Mouse (Mus musculus) lung, postnatal 0 days (tissue): ENCODE data around the gene Arsa. TPM values are rescaled to one million over a fixed set of nuclear protein-coding genes. Genes with fewer than 3 reads are reported as not detected.

Experiments used
- ATAC-seq: fragments of 200-750 bp; cut with Nextera tagmentation; 2 replicates; pipeline ENCODE4 v1.8.0; 2017; ENCODE audit warnings: moderate library complexity
- DNase-seq: peaks from one replicate; pipeline ENCODE4 v3.0.0-alpha.2; 2016; ENCODE audit warnings: low spot score
- H3K27ac ChIP-seq: fragments of 300-500 bp; sonication (generic); 2 replicates; pipeline ENCODE4 v1.5.1; 2014; ENCODE audit warnings: antibody characterized with exemption, mild to moderate bottlenecking, low read length, mixed read lengths
- H3K27me3 ChIP-seq: fragments of 300-500 bp; sonication (generic); replicated peaks from 2 replicates; pipeline ENCODE4 v1.6.1; 2014; ENCODE audit warnings: low read length, mixed read lengths; ENCODE audit not compliant: insufficient read depth
- H3K36me3 ChIP-seq: fragments of 300-500 bp; sonication (generic); 2 replicates; pipeline ENCODE4 v1.6.1; 2014; ENCODE audit warnings: low read length, mixed read lengths; ENCODE audit not compliant: insufficient read depth
- H3K4me1 ChIP-seq: fragments of 300-500 bp; sonication (generic); 2 replicates; pipeline ENCODE4 v1.6.1; 2014; ENCODE audit warnings: antibody characterized with exemption, low read depth, low read length, mixed read lengths; ENCODE audit not compliant: insufficient read depth
- H3K4me2 ChIP-seq: fragments of 300-500 bp; sonication (generic); replicated peaks from 2 replicates; pipeline ENCODE4 v1.6.1; 2014; ENCODE audit warnings: low read depth, mild to moderate bottlenecking, low read length, moderate library complexity, mixed read lengths
- H3K4me3 ChIP-seq: fragments of 300-500 bp; sonication (generic); 2 replicates; pipeline ENCODE4 v1.5.1; 2014; ENCODE audit warnings: low read depth, low read length
- H3K9ac ChIP-seq: fragments of 300-500 bp; sonication (generic); replicated peaks from 2 replicates; pipeline ENCODE4 v1.6.1; 2014; ENCODE audit warnings: low read depth, mild to moderate bottlenecking
- H3K9me3 ChIP-seq: fragments of 300-500 bp; sonication (generic); 2 replicates; pipeline ENCODE4 v1.6.1; 2016; ENCODE audit warnings: low read length, mixed read lengths
- CTCF ChIP-seq: IDR thresholded peaks from 2 replicates; pipeline ENCODE4 v1.5.1; 2016; ENCODE audit warnings: antibody characterized with exemption, mild to moderate bottlenecking
- EP300 ChIP-seq: IDR thresholded peaks from 2 replicates; pipeline ENCODE4 v1.6.1; 2016; ENCODE audit warnings: antibody characterized with exemption, mild to moderate bottlenecking, control low read depth
- WGBS: fragments of 180-500 bp; shearing (Covaris S2); extraction: QIAGEN DNeasy Blood & Tissue Kit; methylation state at CpG from one replicate; pipeline ENCODE4 v1.1.7; 2014; 5-methylcytosine and 5-hydroxymethylcytosine counted together
- polyA plus RNA-seq: library from polyadenylated mRNA; unstranded; fragments of >200 nt; fragmentation: Nextera tagmentation; extraction: Ambion mirVana; gene quantifications from 2 replicates; pipeline ENCODE4 v1.2.1, GENCODE M21; 2015

The Arsa gene
- polyA plus RNA-seq, 1 experiment from 2014 or later, result 22.4 TPM

GRCm38 (mm10) chr15:89424621-89425020, 52.6 kb downstream of the Arsa start:
- no peaks in the 10 kb centered on the region for H3K9me3 ChIP-seq
- H3K27ac ChIP-seq, result no peak overlapping the region
- no peak for ATAC-seq
- TF ChIP-seq CTCF (no peak), EP300 (no peak)
- 0 out of 2 replicates have a peak, but pooled peaks cover 3% of the 10 kb centered on the region for H3K36me3 ChIP-seq
- no peak overlapping the region for H3K4me3 ChIP-seq
- DNase-seq, result no peak
- H3K4me2 ChIP-seq, result no peak overlapping the region
- H3K27me3 ChIP-seq, result no peaks in the 10 kb centered on the region
- H3K4me1 ChIP-seq, result peaks cover 6% of the 10 kb centered on the region; the same call in 1 of the 2 replicates
- 88% methylated on average over 8 of the region's 8 CpGs for WGBS
- H3K9ac ChIP-seq, result no peak overlapping the region

Other genes with a start within 250 kb of the Arsa start
- gene Sbf1, start 162.1 kb downstream of the Arsa start, polyA plus RNA-seq, result 28.1 and 30.9 TPM in 2 replicates
- gene Adm2, start 154.7 kb downstream of the Arsa start, polyA plus RNA-seq, result 0.11 and 0.12 TPM in 2 replicates
- not detected in 2 replicates for gene Miox, start 143.0 kb downstream of the Arsa start, polyA plus RNA-seq
- gene Lmf2, start 121.8 kb downstream of the Arsa start, polyA plus RNA-seq, result 44.8 and 48.1 TPM in 2 replicates
- gene Ncaph2, start 121.7 kb downstream of the Arsa start, polyA plus RNA-seq, result 73.7 and 80.7 TPM in 2 replicates
- gene Sco2, start 103.6 kb downstream of the Arsa start, polyA plus RNA-seq, result 5.9 and 8.7 TPM in 2 replicates
- 2.1 and 2.2 TPM in 2 replicates for gene Tymp, start 100.4 kb downstream of the Arsa start, polyA plus RNA-seq
- gene Odf3b, start 98.1 kb downstream of the Arsa start, polyA plus RNA-seq, result 33.2 and 34.9 TPM in 2 replicates
- not detected in 2 replicates for gene Klhdc7b, start 92.5 kb downstream of the Arsa start, polyA plus RNA-seq
- not detected in 2 replicates for gene Syce3, start 66.9 kb downstream of the Arsa start, polyA plus RNA-seq
- gene Cpt1b, start 51.6 kb downstream of the Arsa start, polyA plus RNA-seq, result 3.3 and 4.3 TPM in 2 replicates
- 2.2 and 3.0 TPM in 2 replicates for gene C730034F03Rik, start 47.8 kb downstream of the Arsa start, polyA plus RNA-seq
- not detected in 2 replicates for gene Gm44502, start 47.7 kb downstream of the Arsa start, polyA plus RNA-seq
- 64.9 and 71.2 TPM in 2 replicates for gene Chkb, start 47.5 kb downstream of the Arsa start, polyA plus RNA-seq
- gene Mapk8ip2, start 23.5 kb downstream of the Arsa start, polyA plus RNA-seq, result 0.06 and 0.14 TPM in 2 replicates
- 1.8 and 2.2 TPM in 2 replicates for gene Shank3, start 22.2 kb upstream of the Arsa start, polyA plus RNA-seq
- 0.08 TPM in 1 of 2 replicates, not detected in the other for gene Acr, start 90.9 kb upstream of the Arsa start, polyA plus RNA-seq
- 23.1 and 24.2 TPM in 2 replicates for gene Rabl2, start 114.5 kb upstream of the Arsa start, polyA plus RNA-seq